Mouse (Mus musculus) cerebellum, postnatal 36 days (tissue): ENCODE data around the gene Ubac2.

Source experiments
- DNase-seq, 2 experiments: peaks; one replicate each; pipeline ENCODE4 v3.0.0; 2021 to 2022; ENCODE audit warnings: mixed read lengths in 2 of 2

Gene Ubac2

DNA sequence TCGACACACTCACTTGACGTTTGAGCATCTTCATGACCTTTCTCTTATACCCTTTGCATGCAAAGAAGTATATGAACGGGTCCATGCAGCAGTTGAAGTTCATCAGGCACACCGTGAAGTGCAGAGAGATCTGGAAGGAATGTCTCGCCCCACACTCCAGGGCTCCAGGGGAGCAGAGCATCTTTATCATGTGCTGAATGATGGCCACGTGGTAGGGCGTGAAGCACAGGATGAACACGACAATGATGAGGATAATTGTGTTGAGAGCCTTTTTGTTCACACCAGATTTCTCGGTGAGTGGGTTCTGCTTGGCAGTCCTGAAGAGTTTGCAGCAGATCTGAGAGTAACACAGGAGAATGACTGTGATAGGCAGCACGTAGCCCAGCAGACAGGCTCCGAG is 75.7 kb downstream of the Ubac2 start:
- no peak for DNase-seq

DNA sequence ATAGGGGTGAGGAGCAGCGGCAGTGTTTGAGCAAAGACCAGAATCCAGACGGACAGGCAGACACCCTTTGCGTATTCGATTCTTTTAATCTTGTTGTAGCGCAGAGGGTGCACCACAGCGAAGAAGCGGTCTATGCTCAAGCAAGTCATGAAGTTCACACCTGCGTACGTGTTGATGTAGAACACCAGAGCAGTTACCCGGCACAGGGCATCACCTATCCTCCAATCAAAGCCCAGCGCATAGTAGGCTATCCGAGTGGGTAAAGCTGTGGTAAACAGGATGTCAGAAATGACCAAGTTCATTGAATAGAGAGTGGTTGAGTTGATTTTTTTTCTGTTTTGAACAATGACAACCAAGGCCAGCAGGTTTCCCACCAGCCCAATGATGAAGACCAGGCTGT is 76.2 kb downstream of the Ubac2 start:
- DNase-seq = no peak

DNA sequence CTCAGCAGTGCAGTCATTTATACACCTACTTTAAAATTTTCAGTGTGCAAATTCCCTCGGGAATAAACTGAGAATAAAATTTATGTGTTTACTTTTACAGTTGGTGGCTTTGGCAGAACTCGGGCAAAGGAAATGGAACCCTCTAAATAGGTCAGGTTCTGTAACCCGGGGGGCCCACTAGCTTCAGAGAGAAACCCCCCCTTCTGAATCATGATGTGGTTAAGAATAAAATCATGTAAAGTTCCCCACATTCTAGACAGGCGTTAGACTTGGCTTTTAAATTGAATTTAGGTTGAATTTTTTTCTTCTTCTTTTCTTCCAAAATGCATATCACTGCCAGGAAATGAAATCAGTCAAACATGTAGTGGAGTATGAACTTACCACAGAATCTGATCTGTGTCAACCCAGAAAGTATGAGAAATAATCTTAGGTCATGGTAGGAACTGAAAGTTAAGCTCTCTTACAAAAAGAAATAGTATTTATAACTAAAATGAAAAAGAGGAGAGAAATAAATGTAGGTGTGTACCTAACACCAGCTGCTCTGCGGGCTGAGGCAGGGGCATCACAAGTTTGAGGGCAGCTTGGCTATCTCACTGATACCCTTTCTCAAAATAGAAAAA is 76.9 kb downstream of the Ubac2 start:
- DNase-seq = no peak

DNA sequence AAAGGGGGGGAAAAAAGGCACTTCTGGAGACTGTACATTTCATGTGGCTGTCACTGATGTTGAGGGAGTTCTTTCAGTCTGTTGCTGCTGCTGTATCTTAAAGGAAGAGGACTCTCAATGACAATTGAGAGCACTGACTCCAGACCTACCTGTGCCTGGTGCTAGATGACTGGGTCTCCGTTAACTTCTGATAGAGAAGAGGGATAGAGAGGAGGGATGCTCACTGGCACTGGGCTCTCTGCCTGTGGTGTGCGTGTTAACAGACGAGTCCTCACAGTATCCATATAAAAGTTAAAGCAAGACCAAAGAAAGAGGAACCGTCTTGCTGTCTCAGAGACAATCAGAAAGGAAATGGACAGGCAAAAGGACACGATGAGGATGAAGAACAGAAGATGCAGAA is 77.9 kb downstream of the Ubac2 start:
- no peak for DNase-seq

DNA sequence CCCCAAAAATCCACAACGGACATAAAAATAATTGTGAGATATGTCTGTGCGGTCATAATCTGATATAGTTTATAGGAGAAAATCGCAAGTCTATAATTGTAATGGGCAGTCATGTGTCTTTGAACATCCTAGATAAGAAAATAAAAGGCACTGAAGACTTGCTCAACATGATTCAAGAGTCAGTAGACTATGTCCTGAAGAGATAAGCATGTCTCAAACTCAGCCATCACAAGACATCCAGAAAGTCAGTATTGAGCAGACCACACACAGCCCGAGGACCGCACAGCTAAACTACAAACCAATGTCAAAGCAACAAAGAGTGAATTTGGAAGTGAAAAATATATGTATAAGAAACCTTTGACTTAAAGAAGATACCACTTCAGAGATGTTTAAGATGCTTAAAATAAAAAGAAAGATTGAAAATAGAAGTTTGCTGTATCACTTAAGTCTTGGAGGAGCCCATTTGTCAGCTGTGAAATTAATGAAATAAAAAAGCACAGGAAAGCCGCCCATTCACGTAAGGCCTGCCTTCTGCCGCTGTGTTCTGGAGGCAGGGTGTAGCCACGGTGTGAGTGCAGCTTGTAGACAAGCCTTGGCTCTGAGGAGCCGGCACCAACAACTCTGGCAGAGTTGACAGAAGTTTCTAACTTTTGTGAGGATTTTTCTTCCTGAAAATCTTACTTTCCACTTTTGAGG is 78.9 kb downstream of the Ubac2 start:
- no peak for DNase-seq

DNA sequence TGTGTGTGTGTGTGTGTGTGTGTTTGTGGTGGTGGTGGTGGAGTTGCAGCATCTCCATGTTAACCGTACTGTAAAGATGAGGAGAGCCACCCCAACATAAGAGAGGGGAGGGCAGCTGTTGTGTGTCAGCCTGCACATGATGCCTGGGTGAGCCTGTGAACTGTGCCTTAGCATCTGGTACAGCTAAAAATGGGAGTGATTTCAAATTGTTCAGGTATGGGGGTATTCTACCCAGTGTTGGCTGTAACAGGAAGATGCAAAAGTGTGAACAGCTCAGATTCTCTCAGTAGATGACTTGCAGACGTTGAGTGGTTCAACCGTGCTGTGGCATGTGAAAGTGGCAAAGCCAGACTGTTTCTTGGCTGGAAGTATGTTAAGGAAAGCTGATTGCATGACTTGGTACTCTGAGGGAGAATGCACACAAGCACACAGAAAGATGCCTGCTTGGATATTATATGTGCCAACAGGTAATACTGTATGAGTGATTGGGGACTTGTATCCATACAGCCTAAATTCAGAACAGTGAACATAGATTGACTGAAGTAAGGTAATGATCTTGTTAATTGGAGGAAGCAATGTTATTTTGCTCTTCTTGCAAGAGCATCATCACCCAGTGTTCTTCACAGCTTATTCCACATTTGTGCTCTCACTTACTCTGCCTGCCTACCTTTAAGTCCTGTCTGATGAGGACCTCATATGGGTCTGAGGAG is 79.8 kb downstream of the Ubac2 start:
- DNase-seq = no peak

DNA sequence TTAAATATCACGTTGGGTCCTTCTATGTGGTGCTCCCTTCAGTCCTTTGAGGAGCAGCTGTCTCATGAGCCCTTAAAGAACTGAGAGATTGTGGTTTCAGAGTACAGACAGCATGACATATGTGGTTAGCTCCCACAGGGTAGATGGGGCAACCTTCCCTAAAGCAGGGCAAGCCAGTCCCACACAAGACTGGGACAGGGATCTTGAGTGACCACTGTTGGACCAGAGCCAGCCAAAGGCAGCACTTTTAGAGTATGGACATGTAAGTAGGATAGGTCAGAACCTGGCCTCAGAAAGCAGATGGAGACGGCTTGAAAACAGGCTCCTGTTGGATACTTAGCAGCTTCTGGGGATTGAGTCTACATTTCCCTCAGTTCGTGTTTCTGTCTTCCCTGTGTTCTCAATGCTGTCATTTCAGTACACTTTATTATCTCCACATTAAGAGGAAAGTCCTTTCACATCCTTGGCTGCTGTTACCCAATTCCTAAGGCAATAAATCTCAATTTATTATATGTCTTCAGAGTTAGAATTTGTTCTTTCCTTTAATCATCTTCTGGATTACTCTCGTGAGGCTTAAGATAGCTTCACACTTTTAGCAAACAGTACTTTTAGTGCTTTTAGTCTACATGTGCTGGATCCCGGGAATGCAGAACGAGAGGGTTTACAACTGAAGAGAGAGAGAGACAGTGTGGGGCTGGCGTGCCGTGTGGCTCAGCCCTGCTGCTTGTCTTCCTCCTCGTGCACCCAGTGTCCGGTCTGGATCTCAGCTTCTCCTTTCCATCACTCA is 80.5 kb downstream of the Ubac2 start:
- no peak for DNase-seq

DNA sequence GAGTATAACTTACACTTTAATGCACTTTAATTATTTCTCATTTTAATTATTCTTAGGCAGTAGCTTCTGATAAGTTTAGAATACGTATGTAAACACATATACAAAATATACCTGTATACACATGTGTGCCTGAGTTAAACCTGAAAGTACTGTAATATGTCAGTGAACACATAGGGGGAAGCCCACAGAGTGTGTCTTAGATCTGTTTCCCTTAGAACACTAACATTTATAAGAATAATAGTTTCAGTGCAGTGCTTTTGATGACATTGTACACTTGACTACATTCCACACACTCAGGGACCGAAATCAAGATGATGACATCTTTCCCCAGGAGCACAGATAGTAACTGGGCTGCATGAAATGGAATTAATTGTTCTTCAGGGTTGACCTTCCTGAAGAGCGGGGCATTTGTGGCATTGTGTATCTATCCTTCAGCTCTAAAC is 81.1 kb downstream of the Ubac2 start:
- no peak for DNase-seq

DNA sequence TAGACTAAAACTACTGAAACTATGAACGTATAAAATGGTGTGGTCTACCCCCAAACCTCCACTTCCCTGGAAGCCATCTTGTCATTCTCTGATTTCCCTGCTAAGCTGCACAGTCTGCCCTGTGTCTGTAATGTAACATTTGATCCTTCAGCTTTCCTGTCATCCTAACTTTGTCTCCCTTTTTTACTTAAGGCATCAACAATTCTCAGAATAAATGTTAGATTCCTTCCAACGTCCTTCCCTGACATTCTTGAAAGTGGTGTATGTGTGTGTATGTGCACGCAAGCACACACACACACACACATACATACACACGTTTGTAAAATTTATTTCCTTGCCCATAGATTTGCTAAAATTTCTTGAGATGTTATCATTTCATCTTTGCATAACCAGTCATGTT is 81.6 kb downstream of the Ubac2 start:
- DNase-seq = no peak

DNA sequence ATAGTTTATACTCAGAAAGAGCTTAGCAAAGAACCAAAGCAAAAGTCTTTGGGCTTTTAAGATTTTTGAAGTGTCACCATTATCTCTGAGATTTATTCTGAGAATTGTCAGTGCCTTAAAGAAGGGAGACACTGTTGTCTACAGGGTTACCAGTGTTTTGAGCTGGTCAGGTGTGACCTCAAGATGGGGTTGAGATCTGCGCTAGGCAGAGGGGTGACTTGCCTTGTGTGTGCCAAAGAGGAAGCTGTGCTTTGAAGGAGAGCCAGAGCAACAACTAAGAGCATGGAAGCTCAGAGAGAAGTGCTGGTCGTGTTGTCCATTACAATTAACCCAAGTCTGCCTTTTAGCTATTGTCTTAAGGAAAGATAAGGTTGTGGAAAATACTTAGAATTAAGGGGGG is 82.1 kb downstream of the Ubac2 start:
- DNase-seq = no peak

DNA sequence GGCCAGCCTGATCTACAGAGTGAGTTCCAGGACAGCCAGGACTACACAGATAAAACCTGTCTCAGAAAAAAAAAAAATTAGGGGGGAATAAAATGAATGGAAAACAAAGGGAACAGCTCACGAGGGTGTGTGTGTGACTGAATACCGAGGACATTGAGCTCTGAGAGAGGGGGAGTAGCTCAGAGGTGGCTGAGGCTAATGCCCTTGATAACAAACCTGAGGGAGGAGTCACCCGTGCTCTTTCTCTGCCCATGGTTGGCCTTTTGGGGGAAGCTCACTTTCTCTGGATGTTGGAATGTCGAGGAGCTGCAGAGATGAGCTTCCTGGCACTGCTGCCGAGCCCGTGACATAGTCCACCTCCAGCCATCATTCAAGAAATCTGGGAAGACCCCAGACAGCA is 82.6 kb downstream of the Ubac2 start:
- no peak for DNase-seq

DNA sequence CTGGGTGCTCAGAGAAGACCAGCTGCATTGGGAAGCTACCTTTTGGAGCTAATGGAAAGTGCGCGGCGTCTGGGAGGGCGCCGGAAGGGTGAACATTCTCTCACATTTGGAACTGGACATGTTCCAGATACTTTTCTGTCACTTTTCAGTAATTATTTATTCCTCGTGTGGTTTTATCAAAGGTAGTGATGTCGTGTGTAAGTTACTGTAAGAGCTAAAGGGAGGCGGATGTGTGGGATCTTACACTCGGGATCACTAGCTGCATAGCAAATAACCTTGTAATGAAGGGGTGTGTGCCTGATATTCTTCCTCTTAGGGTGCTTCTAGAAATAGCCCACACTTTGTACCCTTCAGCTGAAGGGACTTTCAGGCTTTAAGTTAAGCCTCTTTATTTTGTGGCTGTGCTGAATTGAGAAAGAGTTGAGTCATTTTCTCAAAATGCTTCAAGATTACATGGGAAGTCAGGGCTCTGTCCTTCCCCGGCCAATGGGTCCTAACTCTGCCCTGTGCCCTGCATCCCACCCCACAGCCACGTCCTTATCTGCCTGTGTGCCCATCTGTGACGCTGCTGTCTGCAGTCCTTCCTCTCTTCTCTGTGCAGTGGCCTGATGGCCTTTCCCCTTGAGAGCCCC is 83.2 kb downstream of the Ubac2 start:
- DNase-seq = no peak

DNA sequence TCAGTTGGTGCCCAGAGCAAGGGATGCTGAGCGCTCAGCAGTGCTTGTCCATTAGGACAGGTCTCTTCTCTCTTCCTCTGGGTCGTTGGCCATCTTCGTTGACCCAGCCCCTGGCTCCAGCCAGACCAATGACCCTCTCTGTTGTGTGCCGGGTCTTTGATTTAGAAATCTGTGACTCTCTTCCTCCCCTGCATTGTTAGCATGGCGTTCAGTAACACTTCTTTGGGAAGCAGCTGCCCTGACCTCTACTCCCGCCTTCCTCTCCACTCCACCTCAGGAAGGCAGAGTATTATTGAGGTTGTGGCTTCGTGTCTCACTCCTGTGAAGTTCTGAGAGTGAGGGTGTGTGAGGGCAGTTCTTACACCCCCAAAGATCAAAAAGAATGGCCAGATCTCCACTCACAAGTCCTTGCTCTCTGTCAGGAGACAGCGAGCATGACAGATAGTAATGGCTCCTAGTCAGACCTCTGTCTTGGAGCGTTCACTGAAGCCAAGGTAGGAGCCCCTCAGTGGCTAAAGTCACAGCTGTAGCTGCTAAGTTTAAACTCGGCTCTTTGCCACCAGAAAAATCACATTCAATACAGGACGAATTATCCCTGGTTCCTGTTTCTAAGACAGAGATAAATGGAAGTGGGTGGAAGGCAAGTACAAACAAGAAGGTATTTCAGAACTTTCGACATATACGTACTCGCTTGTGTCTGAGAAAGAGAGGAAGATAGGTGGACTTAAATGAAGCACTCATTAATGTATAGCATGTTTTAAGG is 83.9 kb downstream of the Ubac2 start:
- DNase-seq = no peak

DNA sequence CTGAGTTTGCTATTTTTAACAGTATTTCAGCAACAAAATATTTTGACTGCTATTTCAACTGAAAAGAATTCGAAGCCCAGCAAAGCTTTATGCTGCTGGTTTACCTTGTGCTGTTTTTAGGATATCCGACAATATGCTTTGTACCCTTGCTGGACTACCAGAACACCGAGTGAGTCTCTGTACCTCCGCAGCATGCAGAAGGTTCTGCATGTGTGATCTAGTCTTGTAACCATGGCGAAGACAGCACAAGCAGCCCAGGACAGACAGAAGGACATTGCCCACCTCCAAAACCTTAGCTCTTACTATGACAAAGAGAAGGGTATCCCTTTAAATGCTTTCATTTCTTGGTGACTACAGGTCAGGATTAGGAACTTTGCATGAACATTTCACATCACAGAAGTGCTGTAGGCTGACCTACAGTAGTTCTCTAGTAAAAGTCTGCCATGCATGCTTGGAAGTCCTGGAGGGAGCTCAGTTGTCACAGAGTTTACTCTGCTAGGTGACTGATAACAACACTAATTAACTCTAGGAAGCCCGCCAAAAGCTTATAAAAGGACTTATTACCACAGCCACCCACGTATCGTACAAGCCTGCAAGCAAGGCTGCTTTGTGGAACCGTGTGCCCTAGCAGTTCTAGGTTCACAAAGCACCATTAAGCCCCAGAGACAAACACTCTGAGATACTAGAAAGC is 85.0 kb downstream of the Ubac2 start:
- no peak for DNase-seq

DNA sequence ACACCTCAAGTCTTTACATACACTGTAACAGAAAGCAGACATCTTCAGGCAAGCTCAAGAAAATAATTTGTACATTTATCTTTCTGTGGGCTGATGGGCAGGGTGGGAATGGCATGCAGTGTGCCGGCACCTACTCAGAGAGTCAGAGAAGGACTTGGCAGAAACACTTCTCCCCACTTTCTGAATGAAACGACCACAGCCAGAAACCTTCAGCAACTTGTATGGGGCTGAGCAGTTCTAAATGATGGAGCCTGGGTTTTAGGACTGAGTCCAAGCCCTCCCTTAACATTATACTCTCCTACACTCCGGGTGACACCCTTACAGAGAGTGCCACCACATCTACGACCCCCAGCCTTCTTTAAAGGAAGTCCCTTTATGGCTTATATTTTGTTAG is 85.5 kb downstream of the Ubac2 start:
- no peak for DNase-seq

DNA sequence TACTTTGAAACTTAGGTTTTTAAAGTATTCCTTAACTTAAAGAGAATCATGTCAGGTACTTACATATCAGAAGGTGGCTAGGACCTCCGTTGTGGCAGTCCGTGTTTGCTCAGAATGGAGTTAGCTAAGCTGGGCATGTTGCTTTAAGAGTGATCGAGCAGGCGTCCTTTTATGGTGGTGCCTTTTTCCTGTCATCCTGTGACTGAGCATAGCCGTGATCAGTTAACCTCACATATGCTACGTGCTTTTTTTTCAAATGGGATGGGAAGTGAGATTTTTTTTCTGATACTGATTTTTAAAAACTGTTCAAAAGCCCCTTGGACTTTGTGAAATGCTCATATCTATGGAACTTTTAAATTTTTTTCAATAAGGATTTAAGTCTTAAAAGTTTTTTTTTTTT is 86.6 kb downstream of the Ubac2 start, which contains the start of gene Gpr183:
Gpr183 (minus strand) TSS at position 206 of the 400 bp plus-strand sequence.
- no peak for DNase-seq

DNA sequence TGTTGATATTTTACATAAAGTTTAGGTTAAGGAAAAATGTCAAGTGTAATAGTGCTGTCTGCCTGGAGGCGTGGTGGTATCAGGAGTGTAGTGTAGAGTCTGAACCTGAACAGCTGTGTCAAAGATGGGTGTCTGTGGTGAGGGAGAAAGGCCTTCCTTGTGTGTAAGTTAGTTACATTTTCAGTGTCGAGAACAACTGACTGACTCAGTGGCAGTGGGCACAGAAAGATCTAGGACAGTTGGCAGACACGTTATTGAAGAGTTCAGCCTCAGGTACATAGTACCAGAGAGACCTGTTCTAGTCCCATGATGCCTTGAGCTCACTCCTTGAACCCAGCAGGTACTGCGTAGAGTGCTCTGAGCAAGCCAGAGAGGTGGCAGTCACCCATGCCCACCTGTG is 87.0 kb downstream of the Ubac2 start:
- no peak for DNase-seq

DNA sequence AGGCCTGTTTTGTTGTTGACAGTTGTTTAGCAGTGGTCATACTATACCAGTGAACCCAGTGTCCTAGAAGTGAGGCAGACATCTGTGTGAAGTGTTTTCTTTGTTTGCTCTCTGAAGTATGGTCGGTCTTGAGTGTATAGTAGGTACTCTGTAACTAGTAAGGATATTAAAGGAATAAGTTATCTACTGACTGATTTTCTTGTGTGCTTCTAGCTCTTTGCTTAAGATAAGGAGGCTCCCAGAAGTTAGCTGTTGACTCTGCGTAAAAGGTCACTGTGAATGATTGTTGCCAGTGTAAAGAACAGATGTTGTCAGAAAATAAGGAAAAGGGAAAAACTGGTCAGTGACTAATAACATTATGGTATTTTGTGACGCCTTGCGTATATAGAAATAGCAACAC is 88.7 kb downstream of the Ubac2 start:
- no peak for DNase-seq

DNA sequence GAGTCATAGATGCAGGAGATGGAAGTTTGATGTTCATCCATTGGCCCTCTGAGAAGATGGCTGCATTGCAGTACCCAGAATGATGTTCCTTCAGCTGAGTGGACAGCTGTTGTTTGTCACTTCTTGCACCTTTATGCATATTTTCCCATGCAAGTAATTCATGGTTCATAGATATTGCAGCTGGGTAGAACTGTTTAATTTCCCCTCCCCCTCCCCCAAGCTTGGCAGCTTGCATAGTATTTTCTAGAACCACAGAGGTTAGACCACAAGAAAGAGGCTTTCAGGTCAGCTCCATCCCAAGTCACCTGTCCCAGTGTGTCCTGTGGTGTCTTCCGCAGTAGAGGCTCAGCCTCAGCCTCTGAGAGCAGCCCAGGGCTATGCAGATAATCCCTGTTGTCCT is 92.0 kb downstream of the Ubac2 start:
- no peak for DNase-seq

DNA sequence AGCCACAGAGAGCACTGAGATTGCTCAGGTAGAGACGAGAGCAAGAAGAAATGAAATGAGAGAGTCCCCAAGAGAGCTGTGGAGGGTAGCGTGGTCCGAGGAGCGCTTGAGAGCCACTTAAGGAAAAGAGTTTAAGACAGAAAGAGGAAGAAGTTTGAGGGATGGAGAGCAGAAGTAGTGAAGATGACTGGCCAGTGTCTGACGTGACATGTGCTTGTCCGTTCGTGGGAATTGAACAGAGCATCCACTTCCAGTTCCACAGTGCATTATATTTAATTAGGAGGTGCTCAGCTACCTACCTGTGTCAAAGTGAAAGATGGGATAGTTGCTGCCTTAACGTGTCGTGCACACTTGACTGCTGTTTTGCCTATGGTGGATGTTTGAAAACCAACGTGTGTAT is 94.7 kb downstream of the Ubac2 start:
- no peak for DNase-seq

DNA sequence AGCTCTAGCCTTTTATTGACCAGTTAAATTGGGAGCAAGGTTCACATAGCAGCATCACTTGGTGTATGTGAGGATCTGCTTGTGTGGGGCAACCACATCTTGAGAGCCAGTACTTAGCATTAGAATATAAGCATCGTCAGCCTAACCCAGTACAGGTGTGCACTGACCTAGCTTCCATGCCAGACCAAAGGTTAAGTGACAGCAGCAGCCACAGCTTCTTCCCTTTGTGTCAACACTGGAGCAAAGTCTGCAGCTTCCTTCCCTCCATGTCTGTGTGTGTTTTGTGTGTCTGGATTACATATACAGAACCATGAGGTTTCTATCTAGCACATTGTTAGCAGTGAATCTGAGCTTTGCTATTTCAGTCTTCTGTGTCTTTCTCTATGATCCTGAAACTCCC is 103.1 kb downstream of the Ubac2 start:
- DNase-seq = no peak
